Mouse (Mus musculus) forebrain, embryonic 12.5 days (tissue): Measurements from ENCODE around the gene Cebpe. TPM values are rescaled to one million over a fixed set of nuclear protein-coding genes. Genes with fewer than 3 reads are reported as not detected.

Experiments
- ATAC-seq: fragments of 200-750 bp; cut with Nextera tagmentation; 2 replicates; pipeline ENCODE4 v1.8.0; 2017; ENCODE audit warnings: moderate TSS enrichment; ENCODE audit not compliant: low FRiP score
- H3K27ac ChIP-seq: fragments of 300-500 bp; sonication (generic); 2 replicates; pipeline ENCODE4 v1.5.1; 2016; ENCODE audit warnings: mild to moderate bottlenecking
- H3K27me3 ChIP-seq: fragments of 300-500 bp; sonication (generic); 2 replicates; pipeline ENCODE4 v1.6.1; 2016; ENCODE audit warnings: mild to moderate bottlenecking
- H3K36me3 ChIP-seq: fragments of 300-500 bp; sonication (generic); replicated peaks from 2 replicates; pipeline ENCODE4 v1.6.1; 2016; ENCODE audit warnings: mild to moderate bottlenecking
- H3K4me1 ChIP-seq: fragments of 300-500 bp; sonication (generic); 2 replicates; pipeline ENCODE4 v1.6.1; 2016
- H3K4me2 ChIP-seq: fragments of 300-500 bp; sonication (generic); 2 replicates; pipeline ENCODE4 v1.6.1; 2016; ENCODE audit warnings: mild to moderate bottlenecking, moderate library complexity
- H3K4me3 ChIP-seq: fragments of 300-500 bp; sonication (generic); replicated peaks from 2 replicates; pipeline ENCODE4 v1.5.1; 2016; ENCODE audit warnings: mild to moderate bottlenecking
- H3K9ac ChIP-seq: fragments of 300-500 bp; sonication (generic); 2 replicates; pipeline ENCODE4 v1.6.1; 2016; ENCODE audit warnings: mild to moderate bottlenecking
- H3K9me3 ChIP-seq: fragments of 300-500 bp; sonication (generic); 2 replicates; pipeline ENCODE4 v1.6.1; 2016
- WGBS: fragments of 180-500 bp; shearing (Covaris S2); methylation state at CpG from one replicate; pipeline ENCODE4 v1.1.7; 2016; 5-methylcytosine and 5-hydroxymethylcytosine counted together
- polyA plus RNA-seq: library from polyadenylated mRNA; unstranded; fragments of >200 nt; fragmentation: Nextera tagmentation; extraction: Ambion mirVana; gene quantifications from 2 replicates; pipeline ENCODE4 v1.2.1, GENCODE M21; 2016

Cebpe gene
- polyA plus RNA-seq, 1 experiment from 2014 or later: not detected

- no peaks in the 10 kb centered on the region for H3K4me1 ChIP-seq
- H3K9me3 ChIP-seq: no peaks in the 10 kb centered on the region
- no peak overlapping the region for H3K4me2 ChIP-seq
- peaks cover 27% of the 10 kb centered on the region for H3K36me3 ChIP-seq
- WGBS: 86% methylated on average over 6 of the region's 6 CpGs
- H3K27me3 ChIP-seq: no peaks in the 10 kb centered on the region
- no peak overlapping the region for H3K9ac ChIP-seq
- H3K4me3 ChIP-seq: no peak overlapping the region
- ATAC-seq: no peak
- no peak overlapping the region for H3K27ac ChIP-seq
These were observed 16.9 kb downstream of the Cebpe start for GRCm38 (mm10) chr14:54695042-54695441.

GRCm38 (mm10) chr14:54687251-54687650, 24.7 kb downstream of the Cebpe start:
- Histone ChIP-seq H3K4me3 (peak overlapping the region; percentile 86), H3K9me3 (no peaks in the 10 kb centered on the region), H3K4me2 (peak overlapping the region; percentile 73), H3K27ac (peak overlapping the region; percentile 61), H3K27me3 (no peaks in the 10 kb centered on the region), H3K4me1 (peaks cover 24% of the 10 kb centered on the region), H3K36me3 (peaks cover 37% of the 10 kb centered on the region), H3K9ac (peak overlapping the region; percentile 88)
- ATAC-seq: no peak
- 11% methylated on average over 8 of the region's 8 CpGs for WGBS

GRCm38 (mm10) chr14:54686522-54687143, 25.3 kb downstream of the Cebpe start, which contains the start of gene Acin1:
Gene Acin1, minus strand, starts transcription at chr14:54686931.
- H3K9me3 ChIP-seq: no peaks in the 10 kb centered on the region
- no peaks in the 10 kb centered on the region for H3K27me3 ChIP-seq
- H3K4me2 ChIP-seq: peak within 1 kb of the TSS; percentile 83
- peaks cover 24% of the 10 kb centered on the region for H3K4me1 ChIP-seq
- H3K9ac ChIP-seq: peak within 1 kb of the TSS; percentile 88
- WGBS: 0% methylated on average over 44 of the region's 44 CpGs
- peak within 1 kb of the TSS; percentile 96 for H3K27ac ChIP-seq
- H3K36me3 ChIP-seq: peaks cover 43% of the 10 kb centered on the region
- H3K4me3 ChIP-seq: peak within 1 kb of the TSS; percentile 86
- ATAC-seq: peak; percentile 98

- H3K9ac ChIP-seq: peak within 1 kb of the TSS; percentile 88
- peak; percentile 83 for ATAC-seq
- peaks cover 24% of the 10 kb centered on the region for H3K4me1 ChIP-seq
- H3K4me2 ChIP-seq: peak within 1 kb of the TSS; percentile 83
- no peaks in the 10 kb centered on the region for H3K9me3 ChIP-seq
- no peaks in the 10 kb centered on the region for H3K27me3 ChIP-seq
- peak within 1 kb of the TSS; percentile 86 for H3K4me3 ChIP-seq
- peak within 1 kb of the TSS; percentile 96 for H3K27ac ChIP-seq
- H3K36me3 ChIP-seq: peaks cover 44% of the 10 kb centered on the region
- under 1% methylated on average over 41 of the region's 41 CpGs for WGBS
These were observed 25.9 kb downstream of the Cebpe start, which contains the start of gene 1700123O20Rik for GRCm38 (mm10) chr14:54686063-54686521. Gene 1700123O20Rik, plus strand, starts transcription at chr14:54686216.

- Histone ChIP-seq H3K27ac (peak overlapping the region; percentile 96; the same call in 1 of the 2 replicates), H3K27me3 (no peaks in the 10 kb centered on the region), H3K4me1 (peaks cover 24% of the 10 kb centered on the region), H3K4me2 (peak overlapping the region; percentile 83), H3K36me3 (peaks cover 42% of the 10 kb centered on the region), H3K9ac (peak overlapping the region; percentile 88), H3K9me3 (no peaks in the 10 kb centered on the region), H3K4me3 (peak overlapping the region; percentile 86)
- ATAC-seq: peak; percentile 11; the same call in 1 of the 2 replicates
- 17% methylated on average over 8 of the region's 8 CpGs for WGBS
These were observed 26.5 kb downstream of the Cebpe start for GRCm38 (mm10) chr14:54685471-54685870.

- Histone ChIP-seq H3K27me3 (no peaks in the 10 kb centered on the region), H3K9ac (no peak overlapping the region), H3K4me3 (no peak overlapping the region), H3K4me1 (peaks cover 13% of the 10 kb centered on the region), H3K4me2 (no peak overlapping the region), H3K36me3 (peaks cover 53% of the 10 kb centered on the region), H3K27ac (no peak overlapping the region), H3K9me3 (no peaks in the 10 kb centered on the region)
- ATAC-seq: no peak
- 90% methylated on average over 3 of the region's 3 CpGs for WGBS
These were observed 29.6 kb downstream of the Cebpe start for GRCm38 (mm10) chr14:54682396-54682795.

- H3K9ac ChIP-seq: no peak overlapping the region
- no peak for ATAC-seq
- no peaks in the 10 kb centered on the region for H3K9me3 ChIP-seq
- no peak overlapping the region for H3K4me3 ChIP-seq
- H3K27me3 ChIP-seq: no peaks in the 10 kb centered on the region
- H3K27ac ChIP-seq: no peak overlapping the region
- H3K4me2 ChIP-seq: no peak overlapping the region
- H3K36me3 ChIP-seq: peaks cover 77% of the 10 kb centered on the region
- 92% methylated on average over 16 of the region's 16 CpGs for WGBS
- no peaks in the 10 kb centered on the region for H3K4me1 ChIP-seq
These were observed 33.2 kb downstream of the Cebpe start for GRCm38 (mm10) chr14:54678657-54679304.

- Histone ChIP-seq H3K9ac (no peak overlapping the region), H3K36me3 (peaks cover 74% of the 10 kb centered on the region), H3K4me3 (no peak overlapping the region), H3K27ac (no peak overlapping the region), H3K27me3 (no peaks in the 10 kb centered on the region), H3K9me3 (no peaks in the 10 kb centered on the region), H3K4me2 (no peak overlapping the region), H3K4me1 (no peaks in the 10 kb centered on the region)
- ATAC-seq: no peak
- 90% methylated on average over 5 of the region's 5 CpGs for WGBS
These were observed 35.7 kb downstream of the Cebpe start for GRCm38 (mm10) chr14:54676290-54676689.

- Histone ChIP-seq H3K27ac (no peak overlapping the region), H3K4me3 (no peak overlapping the region), H3K4me1 (no peaks in the 10 kb centered on the region), H3K4me2 (no peak overlapping the region), H3K27me3 (no peaks in the 10 kb centered on the region), H3K9me3 (no peaks in the 10 kb centered on the region), H3K9ac (no peak overlapping the region), H3K36me3 (peaks cover 67% of the 10 kb centered on the region)
- ATAC-seq: no peak
- WGBS: 87% methylated on average over 2 of the region's 2 CpGs
These were observed 37.7 kb downstream of the Cebpe start for GRCm38 (mm10) chr14:54674317-54674716.

GRCm38 (mm10) chr14:54669381-54669780, 42.6 kb downstream of the Cebpe start:
- 81% methylated on average over 4 of the region's 4 CpGs for WGBS
- no peaks in the 10 kb centered on the region for H3K27me3 ChIP-seq
- ATAC-seq: no peak

GRCm38 (mm10) chr14:54664477-54665222, 47.3 kb downstream of the Cebpe start:
- H3K9me3 ChIP-seq: no peaks in the 10 kb centered on the region
- no peak overlapping the region for H3K9ac ChIP-seq
- WGBS: 92% methylated on average over 10 of the region's 10 CpGs
- H3K4me1 ChIP-seq: no peaks in the 10 kb centered on the region
- H3K27me3 ChIP-seq: no peaks in the 10 kb centered on the region
- H3K4me2 ChIP-seq: no peak overlapping the region
- no peak overlapping the region for H3K4me3 ChIP-seq
- H3K36me3 ChIP-seq: peaks cover 90% of the 10 kb centered on the region
- no peak for ATAC-seq
- no peak overlapping the region for H3K27ac ChIP-seq

More at GRCm38 (mm10) chr14:54669381-54669780, 42.6 kb downstream of the Cebpe start:
- H3K4me1 ChIP-seq: no peaks in the 10 kb centered on the region
- no peak overlapping the region for H3K4me2 ChIP-seq
- H3K4me3 ChIP-seq: no peak overlapping the region
- H3K27ac ChIP-seq: no peak overlapping the region
- H3K9ac ChIP-seq: no peak overlapping the region
- H3K9me3 ChIP-seq: no peaks in the 10 kb centered on the region
- H3K36me3 ChIP-seq: peaks cover 68% of the 10 kb centered on the region
